Mouse (Mus musculus): ENCODE results near the gene Mab21l3. TPM values are rescaled to one million over a fixed set of nuclear protein-coding genes. Genes with fewer than 3 reads are reported as not detected.
"Not testable (repeated sequence)": the region's sequence is repeated elsewhere in the genome, so short reads cannot be mapped to it uniquely, and the experiment has no call there.

Gene Mab21l3
- polyA plus RNA-seq, 1 experiment, result 0.51 TPM

DNA sequence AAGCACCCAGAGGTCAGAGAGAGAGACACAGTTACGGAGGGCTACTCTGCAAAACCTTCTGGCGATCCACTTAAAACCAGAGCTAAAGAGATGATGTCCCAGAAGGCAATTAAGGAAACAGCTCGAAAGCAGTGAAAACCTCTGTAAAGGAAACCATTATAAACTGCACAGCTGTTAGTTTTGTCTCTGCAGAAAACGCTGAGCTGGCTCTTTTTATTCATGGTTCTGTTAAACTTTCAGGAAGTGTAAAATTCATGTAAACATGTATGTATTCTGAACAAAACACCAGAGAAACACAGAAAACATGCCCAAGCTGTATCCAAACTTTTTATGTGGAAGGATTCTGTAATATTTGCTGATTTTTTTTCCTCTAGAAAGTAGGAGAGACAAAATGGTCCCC is 2.7 kb downstream of the Mab21l3 start:
- WGBS, result 50% methylated on average over 4 of the region's 4 CpGs
- no peak for DNase-seq (ENCODE audit: low read depth, low spot score)

DNA sequence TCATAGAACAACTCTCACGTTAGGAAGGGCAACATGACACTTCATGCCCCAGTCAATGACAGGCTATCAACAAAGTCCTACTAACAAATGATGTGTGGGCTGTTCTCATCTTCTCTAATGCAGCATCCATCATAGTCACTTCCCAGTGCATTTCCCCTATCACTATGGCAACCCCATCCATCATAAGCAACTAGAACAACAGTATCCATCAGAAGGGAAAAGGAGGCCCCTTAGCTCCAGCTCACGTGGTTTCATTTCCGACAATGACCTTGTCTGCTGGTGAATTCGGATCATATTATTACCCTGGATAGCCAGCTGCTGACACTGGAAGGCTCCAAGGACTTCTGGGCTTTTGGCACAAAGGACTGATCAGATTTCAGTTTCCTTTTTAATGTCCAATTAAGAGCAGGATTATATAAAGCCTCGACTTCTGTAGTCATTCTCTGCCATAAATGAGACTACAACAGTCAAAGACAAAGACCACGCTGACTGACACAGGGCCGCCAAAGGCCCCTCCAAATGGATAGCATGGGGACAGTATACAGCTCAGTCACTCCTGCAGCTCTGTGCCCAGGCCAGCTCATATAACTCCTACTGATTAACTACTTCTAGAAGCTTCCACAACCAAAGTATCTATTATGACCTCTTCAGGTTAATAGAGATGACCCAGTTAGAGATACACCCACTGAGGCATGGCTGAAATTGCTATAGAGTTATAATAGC is 6.2 kb downstream of the Mab21l3 start:
- WGBS, result 73% methylated on average over 7 of the region's 7 CpGs
- DNase-seq (ENCODE audit: low read depth, low spot score), result no peak

DNA sequence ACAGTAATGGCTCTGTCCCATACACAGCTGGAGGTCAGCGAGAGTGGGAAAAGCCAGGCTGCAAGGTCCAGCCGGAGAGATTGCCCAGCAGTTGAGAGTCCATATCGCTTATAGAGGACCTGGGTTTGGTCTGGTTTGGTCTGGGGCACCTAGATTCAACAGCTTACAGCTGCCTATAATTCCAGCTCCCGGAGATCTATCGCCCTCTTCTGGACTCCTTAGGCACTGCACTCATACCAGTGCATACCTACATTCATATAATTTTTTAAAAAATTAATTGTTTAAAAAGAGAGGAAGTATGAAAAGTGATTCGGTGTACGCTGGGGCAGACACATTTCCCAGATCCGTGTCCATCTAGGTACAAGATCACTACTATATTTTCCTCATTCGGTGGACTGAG is 9.4 kb downstream of the Mab21l3 start:
- WGBS, result 89% methylated on average over 9 of the region's 9 CpGs
- no peak for DNase-seq (ENCODE audit: low read depth, low spot score)

GRCm38 (mm10) chr3:101836971-101837370 is 11.8 kb downstream of the Mab21l3 start:
- WGBS, result 66% methylated on average over 3 of the region's 3 CpGs
- no peak for DNase-seq (ENCODE audit: low read depth, low spot score)

DNA sequence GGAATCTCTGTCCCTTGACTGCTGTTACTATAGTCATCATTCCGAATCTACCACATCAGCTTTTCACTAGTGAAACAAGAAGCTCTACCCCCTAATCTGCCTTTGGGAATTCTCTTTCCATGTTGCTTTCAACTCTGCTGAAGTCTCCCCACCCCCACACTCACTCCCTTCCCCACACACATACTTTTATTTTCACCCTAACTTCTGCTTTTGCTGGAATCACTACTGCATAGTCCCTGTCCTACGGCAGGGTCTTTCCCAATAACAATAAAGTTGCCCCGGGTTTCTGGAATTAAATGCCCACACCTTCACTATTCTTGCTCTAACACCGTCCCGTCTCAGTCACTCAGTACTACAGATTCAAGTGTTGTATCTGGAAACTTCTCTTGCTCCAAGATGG is 12.2 kb downstream of the Mab21l3 start:
- 61% methylated on average over 5 of the region's 5 CpGs for WGBS
- no peak for DNase-seq (ENCODE audit: low read depth, low spot score)

DNA sequence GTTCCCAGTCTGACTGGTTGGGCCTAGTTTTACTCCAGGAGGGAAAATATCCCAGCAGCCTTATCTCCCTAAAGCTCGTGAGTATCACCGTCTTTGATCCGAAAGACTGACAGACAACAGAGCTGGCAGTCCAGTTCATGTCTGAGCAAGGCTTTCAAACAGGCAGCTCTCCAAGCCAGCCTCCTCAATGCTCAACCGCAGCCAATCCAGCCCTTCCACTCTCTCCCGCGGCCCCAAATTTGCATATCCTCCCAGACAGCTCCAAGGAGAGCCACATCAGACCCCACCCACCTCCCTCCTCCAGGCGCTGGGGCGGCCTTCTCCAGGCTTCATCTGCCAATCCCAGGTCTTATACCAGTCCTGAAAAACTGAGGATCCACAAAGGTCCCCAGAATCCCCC is 12.7 kb downstream of the Mab21l3 start:
- DNase-seq (ENCODE audit: low read depth, low spot score), result peak; percentile 54
- 8% methylated on average over 8 of the region's 8 CpGs for WGBS

- DNase-seq (ENCODE audit: low read depth, low spot score), result no peak
- 33% methylated on average over 10 of the region's 10 CpGs for WGBS
Observed at GRCm38 (mm10) chr3:101831189-101831858, 17.4 kb downstream of the Mab21l3 start.

- 78% methylated on average over 10 of the region's 10 CpGs for WGBS
- no peak for DNase-seq (ENCODE audit: low read depth, low spot score)
Observed at GRCm38 (mm10) chr3:101829881-101830616, 18.7 kb downstream of the Mab21l3 start.

DNA sequence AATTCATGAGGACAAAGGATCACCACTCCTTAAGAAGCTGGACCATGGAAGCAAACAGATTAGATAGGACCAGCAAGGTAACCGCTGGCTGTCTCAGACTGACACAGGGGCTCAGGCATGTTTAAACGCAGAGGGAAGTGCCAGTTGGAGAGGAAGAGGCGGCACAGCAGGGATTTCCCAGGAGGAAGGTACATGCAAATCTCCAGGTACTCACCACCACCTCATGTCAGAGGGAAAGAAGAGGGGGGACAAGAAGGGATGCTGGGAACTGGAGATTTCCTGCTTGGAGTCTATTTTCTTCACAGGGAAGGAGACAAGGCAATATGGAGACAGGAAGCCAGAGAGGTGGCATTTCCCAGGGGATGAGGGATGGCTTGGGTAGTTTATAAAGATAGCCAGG is 20.2 kb downstream of the Mab21l3 start:
- WGBS, result 57% methylated on average over 3 of the region's 3 CpGs
- DNase-seq (ENCODE audit: low read depth, low spot score), result no peak

DNA sequence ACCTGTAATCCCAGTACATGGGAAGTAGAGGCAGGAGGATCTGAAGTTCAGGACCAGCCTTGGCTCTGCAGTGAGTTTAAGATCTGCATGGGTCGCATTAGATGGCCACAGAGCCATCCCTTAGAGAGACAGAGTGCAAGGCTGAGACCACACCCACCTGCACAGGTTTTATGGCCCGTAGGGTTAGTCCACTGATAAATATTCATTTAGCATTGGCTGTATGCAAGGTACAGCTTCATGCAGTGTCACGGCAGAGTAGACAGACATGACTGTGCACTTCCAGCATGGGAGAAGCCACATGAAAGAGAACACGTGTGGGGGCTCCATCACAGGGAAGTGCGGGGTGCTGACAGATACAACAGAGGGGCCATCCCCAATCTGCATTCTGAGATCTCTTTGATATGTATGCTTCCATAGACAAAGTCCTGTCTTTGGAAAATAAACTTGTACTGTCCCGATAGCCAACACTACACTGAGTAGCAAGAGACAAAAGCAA is 21.5 kb downstream of the Mab21l3 start:
- no peak for DNase-seq (ENCODE audit: low read depth, low spot score)
- 56% methylated on average over 6 of the region's 6 CpGs for WGBS

GRCm38 (mm10) chr3:101824338-101824737 is 24.4 kb downstream of the Mab21l3 start:
- whole genome bisulfite sequencing, result 39% methylated on average over 9 of the region's 9 CpGs

DNA sequence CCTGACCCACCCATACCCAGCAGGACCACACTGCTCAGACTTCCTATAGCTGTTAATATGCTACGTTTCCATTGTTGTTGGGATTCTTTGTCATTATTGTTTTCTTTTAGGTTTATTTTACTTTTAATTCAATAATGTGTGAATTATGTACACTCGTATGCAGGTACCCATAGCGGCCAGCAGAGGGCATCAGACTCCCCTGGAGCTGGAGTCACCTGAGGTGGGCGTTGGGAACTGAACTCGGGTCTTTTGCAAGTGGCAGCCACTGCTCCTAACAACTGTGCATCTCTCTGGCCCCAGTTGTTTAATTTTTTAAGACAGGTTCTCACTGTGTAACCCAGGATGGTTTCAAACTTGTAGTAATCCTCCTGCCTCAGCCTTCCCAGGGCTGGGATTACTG is 26.7 kb downstream of the Mab21l3 start:
- DNase-seq (ENCODE audit: low read depth, low spot score), result no peak
- 83% methylated on average over 5 of the region's 5 CpGs for WGBS

More at GRCm38 (mm10) chr3:101824338-101824737, 24.4 kb downstream of the Mab21l3 start:
- no peak for DNase-seq (ENCODE audit: low read depth, low spot score)

- DNase-seq (ENCODE audit: low read depth, low spot score), result not testable (repeated sequence)
Observed at GRCm38 (mm10) chr3:101820708-101821107, 28.1 kb downstream of the Mab21l3 start.

DNA sequence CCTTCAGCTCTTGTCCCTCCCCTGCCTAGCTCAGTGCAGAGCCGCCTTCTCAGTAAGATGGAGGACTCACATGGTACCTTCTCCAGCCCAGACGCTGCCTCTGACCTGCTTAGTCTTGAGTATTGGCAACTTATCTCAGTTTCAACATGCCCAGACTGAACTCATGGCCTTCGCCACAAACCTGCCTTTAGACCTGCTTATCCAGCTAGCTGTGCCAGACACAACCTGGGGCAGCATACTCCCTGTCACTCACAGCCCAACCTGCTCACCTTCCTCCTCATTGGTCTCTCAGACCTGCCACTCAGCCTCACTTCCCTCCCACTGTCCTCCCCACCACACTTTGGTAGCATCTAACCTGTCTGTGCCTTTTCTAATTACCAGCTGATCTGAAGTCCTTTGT is 32.8 kb downstream of the Mab21l3 start:
- no peak for DNase-seq (ENCODE audit: low read depth, low spot score)

More at GRCm38 (mm10) chr3:101820708-101821107, 28.1 kb downstream of the Mab21l3 start:
- WGBS, result 90% methylated on average over 3 of the region's 3 CpGs

GRCm38 (mm10) chr3:101814790-101815189 is 34.0 kb downstream of the Mab21l3 start:
- DNase-seq (ENCODE audit: low read depth, low spot score), result no peak
- 78% methylated on average over 9 of the region's 9 CpGs for WGBS

More for the DNA sequence above, 32.8 kb downstream of the Mab21l3 start:
- 89% methylated on average over 3 of the region's 3 CpGs for WGBS

- 68% methylated on average over 10 of the region's 10 CpGs for WGBS
- DNase-seq (ENCODE audit: low read depth, low spot score), result no peak
Observed at GRCm38 (mm10) chr3:101812341-101812962, 36.3 kb downstream of the Mab21l3 start.

- 56% methylated on average over 4 of the region's 4 CpGs for WGBS
- no peak for DNase-seq (ENCODE audit: low read depth, low spot score)
Observed at GRCm38 (mm10) chr3:101811931-101812330, 36.8 kb downstream of the Mab21l3 start.

DNA sequence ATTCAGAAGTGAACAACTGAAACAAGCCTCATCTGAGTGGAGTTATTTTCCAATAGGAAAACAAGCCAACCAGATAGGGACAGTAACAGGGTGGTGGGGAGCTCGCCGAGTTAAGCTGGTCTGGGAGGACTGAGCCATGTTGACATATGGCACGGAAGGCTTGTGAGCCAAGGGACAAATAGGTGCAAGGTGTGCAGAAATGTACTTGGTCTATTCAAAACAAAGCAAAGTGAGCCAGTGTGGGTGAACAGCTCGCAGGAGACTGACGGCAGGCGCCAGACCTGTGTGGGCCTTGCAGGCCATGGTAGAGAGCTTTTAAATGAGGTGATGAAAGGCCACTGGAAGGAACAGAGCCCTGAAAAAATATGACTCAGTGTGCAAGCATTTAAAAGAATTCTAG is 41.1 kb downstream of the Mab21l3 start:
- DNase-seq (ENCODE audit: low read depth, low spot score), result no peak
- WGBS, result 97% methylated on average over 6 of the region's 6 CpGs

DNA sequence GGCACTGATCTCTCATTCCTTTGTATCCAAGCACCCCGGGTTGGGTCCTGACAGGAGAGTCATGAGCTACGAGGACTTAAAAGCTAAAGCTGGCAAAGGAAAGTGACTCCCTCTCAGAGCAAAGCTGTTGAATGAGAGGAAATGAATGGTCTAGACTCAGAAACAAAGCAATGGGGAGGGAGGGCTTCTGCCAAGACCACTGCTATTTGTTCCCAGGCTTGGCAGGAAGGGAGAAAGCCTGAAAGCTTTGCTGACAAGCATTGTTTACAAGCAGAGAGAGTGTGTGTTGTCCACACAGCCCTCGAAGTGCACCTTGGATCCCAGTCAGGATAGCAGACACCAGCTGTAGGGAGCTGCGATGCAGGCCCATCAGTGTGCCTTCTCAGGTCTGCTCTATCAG is 41.8 kb downstream of the Mab21l3 start:
- 61% methylated on average over 4 of the region's 4 CpGs for WGBS
- no peak for DNase-seq (ENCODE audit: low read depth, low spot score)

DNA sequence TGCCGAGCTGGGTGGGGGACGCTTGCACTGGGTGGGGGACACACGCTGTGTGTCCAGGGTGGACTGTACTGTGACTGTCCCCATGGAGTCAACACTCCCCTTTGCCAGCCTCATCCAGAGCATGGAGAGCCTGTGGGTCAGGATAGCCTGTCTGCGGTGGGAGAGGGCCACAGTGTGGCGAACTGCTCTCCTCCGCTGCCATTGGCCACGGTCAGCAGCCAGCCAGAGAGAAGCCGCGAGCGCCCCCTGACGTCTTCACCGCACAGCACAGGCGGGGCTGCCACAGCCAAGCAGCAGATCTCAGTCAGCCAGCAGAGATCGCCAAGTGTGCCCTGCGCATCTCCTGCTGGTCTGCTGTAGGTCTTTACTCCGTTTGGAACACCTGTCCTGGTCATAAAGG is 42.6 kb downstream of the Mab21l3 start:
- 3% methylated on average over 16 of the region's 16 CpGs for WGBS
- DNase-seq (ENCODE audit: low read depth, low spot score), result peak; percentile 61

Data from large intestine, adult 2 months (tissue).